Mouse (Mus musculus) testis, adult 2 months (tissue): Measurements from ENCODE around the gene Ldhal6b. TPM values are rescaled to one million over a fixed set of nuclear protein-coding genes. Genes with fewer than 3 reads are reported as not detected.

ENCODE experiments used
- H3K27ac ChIP-seq: fragments of 200-500 bp; 2 replicates; pipeline ENCODE4 v1.5.1; 2012; ENCODE audit warnings: low read depth, low read length; ENCODE audit not compliant: control insufficient read depth, insufficient read depth
- H3K27me3 ChIP-seq: fragments of 200-500 bp; 2 replicates; pipeline ENCODE4 v1.6.1; 2012; ENCODE audit warnings: mild to moderate bottlenecking, low read length, moderate library complexity; ENCODE audit not compliant: control insufficient read depth, insufficient read depth
- H3K36me3 ChIP-seq: fragments of 200-500 bp; 2 replicates; pipeline ENCODE4 v1.6.1; 2012; ENCODE audit warnings: mild to moderate bottlenecking, low read length; ENCODE audit not compliant: control insufficient read depth, insufficient read depth
- H3K4me1 ChIP-seq: fragments of 200-500 bp; 2 replicates; pipeline ENCODE4 v1.6.1; 2012; ENCODE audit warnings: low read length; ENCODE audit not compliant: control insufficient read depth, insufficient read depth
- H3K4me3 ChIP-seq: fragments of 200-500 bp; 2 replicates; pipeline ENCODE4 v1.5.1; 2012; ENCODE audit warnings: low read depth, mild to moderate bottlenecking, low read length, moderate library complexity, mixed read lengths; ENCODE audit not compliant: control insufficient read depth
- CTCF ChIP-seq: fragments of 200-500 bp; IDR thresholded peaks from 2 replicates; pipeline ENCODE4 v1.5.1; 2012; ENCODE audit warnings: low read depth, mild to moderate bottlenecking, inconsistent platforms, low read length, moderate library complexity; ENCODE audit not compliant: control insufficient read depth, insufficient read depth, insufficient replicate concordance
- POLR2A ChIP-seq: fragments of 200-500 bp; IDR thresholded peaks from 2 replicates; pipeline ENCODE4 v1.6.1; 2012; ENCODE audit warnings: low read depth, mild to moderate bottlenecking, inconsistent platforms, low read length, moderate library complexity; ENCODE audit not compliant: control insufficient read depth
- polyA plus RNA-seq: library from polyadenylated mRNA; depleted of rRNA; stranded (reverse); fragments of >200 nt; gene quantifications from 2 replicates; pipeline ENCODE4 v1.2.3, GENCODE M21; 2012

Ldhal6b gene
- polyA plus RNA-seq, 1 experiment = 766 TPM

- Histone ChIP-seq H3K27ac (no peak overlapping the region), H3K27me3 (no peaks in the 10 kb centered on the region), H3K4me3 (peak overlapping the region; percentile 69; the same call in 1 of the 2 replicates), H3K36me3 (no peaks in the 10 kb centered on the region), H3K4me1 (peaks cover 15% of the 10 kb centered on the region)
- TF ChIP-seq POLR2A = no peak
- TF ChIP-seq CTCF = no peak
Measured at GRCm38 (mm10) chr17:5400435-5401090, 18.0 kb downstream of the Ldhal6b start.

DNA sequence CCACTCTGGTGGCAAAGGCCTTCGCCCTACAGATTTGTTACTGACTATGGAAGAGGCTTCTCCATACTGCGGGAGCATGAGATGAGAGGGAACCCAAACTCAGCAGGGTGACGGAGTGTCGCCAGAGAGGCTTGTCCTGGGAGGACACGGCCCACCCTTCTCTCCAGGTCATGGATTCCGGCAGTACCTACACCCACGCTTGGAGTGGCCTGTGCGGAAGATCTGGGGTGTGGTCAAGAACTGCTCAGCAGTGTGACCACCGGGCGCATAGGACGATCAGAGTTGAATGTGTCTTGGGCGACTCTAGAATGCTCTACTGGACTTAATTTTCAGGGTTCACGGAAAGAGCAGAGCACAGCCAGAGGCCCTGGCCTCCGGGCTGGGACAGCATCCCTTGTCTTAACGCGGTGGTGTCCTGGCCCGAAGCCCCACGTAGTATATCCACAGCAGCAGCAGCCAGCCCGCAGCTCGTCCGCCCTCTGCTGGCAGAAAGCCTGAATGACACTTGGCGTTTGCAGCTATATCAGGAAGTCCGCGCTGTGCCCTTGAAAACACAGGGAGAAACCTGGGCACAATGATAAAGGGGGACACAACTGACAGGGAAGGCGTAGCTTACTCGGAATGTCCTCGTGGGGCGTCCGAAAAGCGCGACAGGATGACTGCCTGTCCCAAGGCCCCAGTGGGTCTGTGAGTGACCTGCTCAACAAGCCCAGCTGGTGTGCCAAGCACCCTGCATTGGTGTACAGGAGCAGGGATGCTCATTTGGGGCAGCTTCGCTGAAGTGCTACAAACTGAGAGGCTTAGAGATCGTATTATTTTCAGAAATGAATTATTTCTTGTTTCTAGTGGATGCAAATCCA, 21.2 kb downstream of the Ldhal6b start:
- no peak overlapping the region for H3K27ac ChIP-seq
- H3K36me3 ChIP-seq = no peaks in the 10 kb centered on the region
- H3K4me3 ChIP-seq = peak overlapping the region; percentile 50
- H3K4me1 ChIP-seq = peaks cover 13% of the 10 kb centered on the region
- no peaks in the 10 kb centered on the region for H3K27me3 ChIP-seq
- TF ChIP-seq CTCF (peak; percentile 97), POLR2A (no peak)

DNA sequence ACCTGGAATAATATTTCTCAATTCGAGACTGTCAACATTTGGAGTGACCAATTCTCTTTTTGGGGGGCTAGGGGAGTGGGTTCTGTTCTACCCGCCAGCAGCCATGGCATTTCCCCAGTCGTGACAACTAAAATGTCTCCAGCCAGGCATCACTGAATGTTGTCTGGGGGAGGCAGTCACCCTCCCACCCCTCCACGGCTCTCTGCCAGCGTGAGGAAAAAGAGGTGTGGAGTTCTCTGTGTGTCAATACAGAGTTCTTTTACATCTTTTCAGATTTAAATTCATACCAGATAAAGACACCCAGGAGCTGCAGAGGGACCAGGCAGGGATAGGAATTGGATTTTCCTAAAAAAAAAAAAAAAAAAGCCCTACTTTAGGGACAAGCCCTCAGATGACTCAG, 22.4 kb downstream of the Ldhal6b start:
- Histone ChIP-seq H3K4me1 (peaks cover 7% of the 10 kb centered on the region), H3K27ac (no peak overlapping the region), H3K27me3 (no peaks in the 10 kb centered on the region), H3K4me3 (no peak overlapping the region), H3K36me3 (no peaks in the 10 kb centered on the region)
- TF ChIP-seq CTCF (no peak), POLR2A (no peak)

DNA sequence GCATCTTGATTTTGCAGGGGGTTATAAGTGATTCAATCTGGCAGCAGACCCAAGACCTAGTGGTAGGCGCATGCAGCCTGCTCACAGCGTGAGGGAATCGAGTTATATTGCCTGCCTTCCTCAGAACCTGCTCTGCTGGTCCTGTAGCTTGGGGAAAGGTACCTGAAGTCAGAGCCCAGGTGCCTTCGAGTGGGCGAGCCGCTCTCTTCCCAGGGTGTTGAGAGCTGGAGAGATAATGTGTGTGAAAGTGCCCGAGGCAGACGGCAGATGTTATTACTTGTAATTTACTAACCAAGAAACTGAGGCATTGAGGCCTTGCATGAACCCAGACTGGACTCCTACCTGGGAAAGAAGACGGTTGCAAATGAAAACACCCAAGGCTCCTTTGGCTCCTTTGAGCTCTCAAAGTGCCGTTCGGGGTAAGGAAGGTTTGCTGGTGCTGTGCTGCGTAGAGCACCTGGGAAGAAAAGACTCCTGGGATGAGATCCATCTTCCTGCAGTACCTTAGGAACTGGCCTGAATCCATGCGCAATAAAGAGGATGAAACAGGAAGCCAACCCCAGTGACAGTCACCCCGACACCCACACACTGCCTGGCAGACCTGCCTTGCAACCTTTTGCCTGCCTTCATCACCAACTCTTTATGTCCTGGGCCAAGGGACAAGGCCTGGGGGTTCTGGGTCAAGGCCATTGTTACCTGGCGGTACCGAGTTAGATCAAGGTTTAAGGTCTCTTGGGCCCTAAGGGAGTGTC, 22.9 kb downstream of the Ldhal6b start:
- Histone ChIP-seq H3K27ac (no peak overlapping the region), H3K4me3 (no peak overlapping the region), H3K27me3 (no peaks in the 10 kb centered on the region), H3K36me3 (no peaks in the 10 kb centered on the region), H3K4me1 (peaks cover 7% of the 10 kb centered on the region)
- TF ChIP-seq POLR2A (no peak), CTCF (no peak)

DNA sequence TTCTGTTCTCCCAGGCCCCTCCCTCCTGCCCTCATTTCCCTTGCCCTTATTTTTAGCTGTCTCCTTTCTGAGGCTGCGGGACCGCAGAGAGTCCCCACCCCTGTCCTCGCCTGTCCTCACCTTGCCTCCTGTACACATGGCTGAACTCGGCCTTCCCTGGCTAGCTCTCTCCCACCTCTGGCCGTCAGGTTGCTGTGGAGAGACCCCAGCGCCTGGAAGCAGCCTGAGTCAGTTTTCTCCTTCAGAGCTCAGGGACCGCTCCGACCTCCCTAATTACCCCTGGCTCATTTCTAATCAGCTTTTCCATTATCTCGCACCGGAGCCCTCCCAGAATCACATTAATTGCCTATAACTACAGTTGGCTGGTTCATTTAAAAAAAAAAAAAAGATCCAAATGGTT, 27.9 kb downstream of the Ldhal6b start:
- Histone ChIP-seq H3K36me3 (no peaks in the 10 kb centered on the region), H3K4me3 (no peak overlapping the region), H3K27me3 (no peaks in the 10 kb centered on the region), H3K27ac (no peak overlapping the region), H3K4me1 (no peaks in the 10 kb centered on the region)
- TF ChIP-seq CTCF = no peak
- no peak for TF ChIP-seq POLR2A

DNA sequence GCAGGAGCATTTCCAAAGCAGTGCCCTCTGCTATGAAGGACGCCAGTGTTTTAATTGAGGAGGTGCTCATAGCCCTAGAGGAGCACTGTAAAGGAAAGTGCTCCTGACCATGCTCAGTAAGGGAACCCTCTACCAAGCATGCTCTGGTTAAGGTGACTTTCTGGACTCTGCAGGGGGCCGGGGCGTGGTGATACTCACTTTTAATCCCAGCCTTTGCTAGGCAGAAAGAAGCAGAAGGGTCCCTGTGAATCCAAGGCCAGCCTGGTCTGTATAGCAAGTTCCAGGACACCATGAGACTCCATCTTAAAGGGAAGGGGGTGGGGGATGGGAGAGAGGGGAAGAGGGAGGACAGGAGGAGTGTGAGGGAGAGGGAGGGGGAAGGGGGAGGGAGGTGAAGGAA, 30.2 kb downstream of the Ldhal6b start:
- Histone ChIP-seq H3K27me3 (no peaks in the 10 kb centered on the region), H3K27ac (no peak overlapping the region), H3K36me3 (no peaks in the 10 kb centered on the region), H3K4me1 (no peaks in the 10 kb centered on the region), H3K4me3 (no peak overlapping the region)
- TF ChIP-seq POLR2A = no peak
- TF ChIP-seq CTCF = no peak
